Mouse (Mus musculus) liver, embryonic 14.5 days (tissue): Measurements from ENCODE around the gene Kdm2a. TPM values are rescaled to one million over a fixed set of nuclear protein-coding genes. Genes with fewer than 3 reads are reported as not detected.

Experiments
- ATAC-seq: fragments of 200-750 bp; cut with Nextera tagmentation; 2 replicates; pipeline ENCODE4 v1.8.0; 2017; ENCODE audit warnings: moderate number of reproducible peaks, mild to moderate bottlenecking, moderate library complexity; ENCODE audit not compliant: insufficient read depth
- DNase-seq, 3 experiments: peaks; one replicate each; pipeline ENCODE4 v3.0.0-alpha.2; 2012 to 2013; ENCODE audit warnings: low read depth in 3 of 3, low spot score in 3 of 3
- H3K27ac ChIP-seq: fragments of 300-500 bp; sonication (generic); 2 replicates; pipeline ENCODE4 v1.5.1; 2014; ENCODE audit warnings: moderate library complexity, mild to moderate bottlenecking, control low read depth, inconsistent platforms
- H3K27me3 ChIP-seq: fragments of 300-500 bp; sonication (generic); 2 replicates; pipeline ENCODE4 v1.6.1; 2014; ENCODE audit warnings: mild to moderate bottlenecking, low read length, moderate library complexity; ENCODE audit not compliant: control insufficient read depth, insufficient read depth
- H3K36me3 ChIP-seq: fragments of 300-500 bp; sonication (generic); replicated peaks from 2 replicates; pipeline ENCODE4 v1.6.1; 2014; ENCODE audit warnings: low read depth; ENCODE audit not compliant: control insufficient read depth, insufficient read depth
- H3K4me1 ChIP-seq, 2 experiments: fragments of 200-500 bp in 1 of 2; fragments of 300-500 bp in 1 of 2; sonication (generic) in 1 of 2; replicated peaks; 2 replicates each; pipeline ENCODE4 v1.6.1; 2012 to 2014; ENCODE audit warnings: antibody characterized with exemption in 1 of 2, inconsistent platforms in 1 of 2, low read length in 1 of 2; ENCODE audit not compliant: control insufficient read depth in 2 of 2, insufficient read depth in 2 of 2
- H3K4me2 ChIP-seq: fragments of 300-500 bp; sonication (generic); 2 replicates; pipeline ENCODE4 v1.6.1; 2014; ENCODE audit warnings: low read depth, mild to moderate bottlenecking, control low read depth, moderate library complexity
- H3K4me3 ChIP-seq, 2 experiments: fragments of 200-500 bp in 1 of 2; fragments of 300-500 bp in 1 of 2; sonication (generic) in 1 of 2; 2 replicates each; pipeline ENCODE4 v1.5.1; 2012 to 2014; ENCODE audit warnings: low read depth in 2 of 2, low read length in 2 of 2, mild to moderate bottlenecking in 2 of 2, control low read depth in 1 of 2, inconsistent platforms in 1 of 2, moderate library complexity in 1 of 2; ENCODE audit not compliant: insufficient read depth in 1 of 2
- H3K9ac ChIP-seq: fragments of 300-500 bp; sonication (generic); replicated peaks from 2 replicates; pipeline ENCODE4 v1.6.1; 2014; ENCODE audit warnings: mild to moderate bottlenecking, control low read depth, moderate library complexity
- H3K9me3 ChIP-seq: fragments of 300-500 bp; sonication (generic); 2 replicates; pipeline ENCODE4 v1.6.1; 2016; ENCODE audit warnings: low read length, mixed read lengths; ENCODE audit not compliant: control insufficient read depth
- CTCF ChIP-seq: IDR thresholded peaks from 2 replicates; pipeline ENCODE4 v1.5.1; 2016; ENCODE audit warnings: antibody characterized with exemption, low read depth, control low read depth
- EP300 ChIP-seq: IDR thresholded peaks from 2 replicates; pipeline ENCODE4 v1.6.1; 2016; ENCODE audit warnings: antibody characterized with exemption, low read depth
- WGBS: fragments of 180-500 bp; shearing (Covaris S2); extraction: QIAGEN DNeasy Blood & Tissue Kit; methylation state at CpG from one replicate; pipeline ENCODE4 v1.1.7; 2014; ENCODE audit not compliant: insufficient replicate concordance; 5-methylcytosine and 5-hydroxymethylcytosine counted together
- polyA plus RNA-seq, 2 experiments: library from polyadenylated mRNA; depleted of rRNA in 1 of 2; stranded (reverse) in 1 of 2; unstranded in 1 of 2; fragments of >200 nt; fragmentation: Nextera tagmentation in 1 of 2; extraction: Ambion mirVana in 1 of 2; gene quantifications; 2 replicates each; pipeline versions ENCODE4 v1.2.1 to v1.2.3; 2012 to 2014

Kdm2a gene
- polyA plus RNA-seq, 2 experiments, result 12.4 to 19.0 TPM

DNA sequence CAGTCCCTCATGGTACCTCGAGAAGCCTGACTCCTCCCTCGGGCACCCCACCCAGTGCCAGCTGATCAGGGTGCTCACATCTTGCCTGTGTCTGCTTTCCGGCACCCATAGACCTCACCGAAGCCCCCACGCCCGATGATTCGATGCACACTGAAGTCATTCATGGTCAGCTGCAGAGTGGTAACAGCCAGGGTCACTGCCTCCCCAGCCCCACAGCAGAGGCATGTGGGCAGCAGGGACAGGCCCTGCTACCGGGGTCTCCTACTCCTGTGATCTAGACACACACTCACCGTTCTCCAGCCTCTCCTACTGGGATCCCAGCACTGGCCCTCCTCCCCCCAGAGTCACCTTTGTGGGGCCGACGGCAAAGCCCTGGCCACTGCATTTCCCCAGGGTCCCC, 106.9 kb downstream of the Kdm2a start:
- ATAC-seq, result no peak
- DNase-seq, result no peak
- TF ChIP-seq CTCF (no peak), EP300 (no peak)
- Histone ChIP-seq H3K4me3 (no peak overlapping the region), H3K9me3 (no peaks in the 10 kb centered on the region), H3K27ac (no peak overlapping the region), H3K27me3 (no peaks in the 10 kb centered on the region), H3K9ac (no peak overlapping the region), H3K36me3 (peaks cover 29% of the 10 kb centered on the region), H3K4me2 (no peak overlapping the region), H3K4me1 (peaks cover 2 to 8% of the 10 kb centered on the region in 2 experiments; a peak in 2 of 4 replicates)
- WGBS, result 84% methylated on average over 11 of the region's 11 CpGs

DNA sequence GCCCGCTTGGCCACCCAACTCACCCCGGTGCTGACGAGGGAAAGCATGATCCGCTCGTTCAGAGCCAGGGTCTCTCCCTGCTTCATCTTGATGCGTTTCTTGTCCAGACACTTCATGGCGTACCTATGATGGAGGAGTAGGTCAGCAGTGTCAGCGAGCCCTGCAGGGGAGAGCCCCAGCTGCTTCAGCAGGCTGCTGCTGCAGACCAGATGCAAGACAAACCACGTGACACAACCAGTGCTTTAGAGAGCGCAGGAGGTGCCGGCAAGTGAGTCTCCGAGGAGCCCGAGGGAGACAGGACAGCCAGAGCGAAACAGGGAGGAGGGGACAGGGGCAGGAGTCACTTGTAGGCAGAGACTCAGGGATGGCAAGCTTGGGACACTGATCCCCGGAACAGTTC, 107.3 kb downstream of the Kdm2a start:
- no peak overlapping the region for H3K4me2 ChIP-seq
- H3K27ac ChIP-seq, result no peak overlapping the region
- ATAC-seq (no peak), DNase-seq (no peak)
- WGBS, result 86% methylated on average over 15 of the region's 15 CpGs
- peaks cover 29% of the 10 kb centered on the region for H3K36me3 ChIP-seq
- H3K4me1 ChIP-seq, result peaks cover 2 to 8% of the 10 kb centered on the region in 2 experiments; a peak in 2 of 4 replicates
- H3K4me3 ChIP-seq, result no peak overlapping the region
- no peak overlapping the region for H3K9ac ChIP-seq
- no peaks in the 10 kb centered on the region for H3K27me3 ChIP-seq
- TF ChIP-seq CTCF (no peak), EP300 (no peak)
- no peaks in the 10 kb centered on the region for H3K9me3 ChIP-seq

DNA sequence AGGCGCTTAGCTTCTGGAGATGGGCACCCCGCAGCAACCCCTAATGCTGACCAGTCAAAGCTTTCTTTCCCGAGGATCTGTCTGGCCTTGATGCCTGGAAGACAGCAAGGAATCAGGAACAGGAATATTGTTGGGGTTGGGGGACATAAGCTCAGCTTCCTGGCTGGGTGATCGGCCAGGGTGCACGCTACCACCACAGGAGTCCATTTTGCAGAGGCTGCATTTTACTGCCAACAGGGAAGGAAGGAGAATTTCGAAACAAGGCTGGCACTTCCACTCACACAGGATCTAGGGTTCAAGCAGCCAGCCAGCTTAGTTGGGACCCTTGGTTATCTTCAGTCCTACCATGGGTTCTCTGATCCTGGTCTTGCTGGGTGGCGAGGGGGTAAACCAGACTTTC, 114.4 kb downstream of the Kdm2a start:
- TF ChIP-seq EP300, result no peak
- no peak for TF ChIP-seq CTCF
- Histone ChIP-seq H3K9ac (no peak overlapping the region), H3K4me1 (peaks cover 0 to 6% of the 10 kb centered on the region in 2 experiments; a peak in 1 of 4 replicates), H3K36me3 (peaks cover 3% of the 10 kb centered on the region), H3K27me3 (no peaks in the 10 kb centered on the region), H3K27ac (no peak overlapping the region), H3K4me3 (no peak overlapping the region), H3K9me3 (no peaks in the 10 kb centered on the region), H3K4me2 (peak overlapping the region; percentile 66)
- ATAC-seq (no peak), DNase-seq (no peak)
- WGBS, result 22% methylated on average over 7 of the region's 7 CpGs

DNA sequence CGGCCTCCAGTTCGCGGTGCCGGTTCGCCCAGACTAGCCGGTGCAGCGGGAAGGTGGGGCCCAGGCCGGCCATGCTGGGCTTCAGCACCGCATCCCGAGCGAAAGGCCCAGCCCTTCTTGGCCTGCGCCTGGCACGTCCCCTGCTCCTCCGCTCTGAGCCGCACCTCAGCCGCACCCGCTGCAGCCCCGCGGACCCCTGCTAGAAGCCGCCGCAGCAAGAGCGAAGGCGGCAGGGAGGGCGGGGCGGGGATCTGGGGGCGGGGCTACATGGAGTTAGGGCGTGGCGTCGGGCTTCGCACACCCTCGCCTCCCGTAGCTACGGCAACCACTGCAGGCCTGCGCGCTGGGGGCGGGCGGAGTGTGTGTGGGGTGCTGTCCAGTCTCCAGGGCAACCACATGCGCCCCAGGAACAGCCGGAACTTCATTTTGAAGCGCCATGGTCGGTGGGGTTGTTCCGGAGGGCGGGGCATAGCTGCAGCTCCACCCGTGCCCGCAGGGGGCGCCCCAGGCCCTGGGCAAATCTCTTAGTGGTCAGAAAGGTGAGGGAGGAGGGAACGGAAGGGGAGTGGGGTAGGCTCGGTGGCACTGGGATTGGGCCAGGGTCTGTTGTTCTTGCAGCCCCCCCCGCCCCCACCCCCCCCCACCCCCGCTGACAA, 115.1 kb downstream of the Kdm2a start, which contains the start of gene Ankrd13d:
Gene Ankrd13d, minus strand, starts transcription at position 240 of the 656 bp plus-strand sequence.
- Histone ChIP-seq H3K27ac (no peak within 1 kb of the TSS), H3K9ac (peak within 1 kb of the TSS; percentile 10; the same call in 1 of the 2 replicates), H3K9me3 (no peaks in the 10 kb centered on the region), H3K27me3 (no peaks in the 10 kb centered on the region), H3K4me3 (peak within 1 kb of the TSS; percentile 45 to 48), H3K36me3 (peaks cover 3% of the 10 kb centered on the region), H3K4me2 (peak within 1 kb of the TSS; percentile 66), H3K4me1 (peaks cover 0 to 6% of the 10 kb centered on the region in 2 experiments; a peak in 1 of 4 replicates)
- no peak for TF ChIP-seq EP300
- peak; percentile 85 for TF ChIP-seq CTCF
- WGBS, result under 1% methylated on average over 46 of the region's 50 CpGs
- ATAC-seq (peak; percentile 84), DNase-seq (peak; percentile 60 to 73 (median 61))

DNA sequence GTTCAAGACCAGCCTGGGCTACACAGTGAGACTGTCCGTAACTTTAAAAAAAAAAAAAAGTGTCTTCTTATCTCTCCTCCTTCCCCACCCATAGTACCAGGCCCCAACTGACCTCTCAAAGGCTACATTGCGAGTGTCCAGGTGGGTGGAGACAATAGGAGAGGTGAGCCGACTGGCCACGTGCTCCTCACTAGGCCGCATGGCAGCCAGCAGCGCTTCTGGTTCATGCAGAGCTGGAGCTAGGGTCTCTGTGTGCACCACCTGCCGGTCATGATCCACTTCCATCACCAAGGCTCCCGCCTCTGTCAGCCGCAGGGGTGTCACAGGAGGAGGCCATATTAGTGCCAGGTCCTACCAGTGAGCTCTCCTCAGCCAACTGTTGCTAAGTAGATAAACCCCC, 117.7 kb downstream of the Kdm2a start:
- H3K27me3 ChIP-seq, result no peaks in the 10 kb centered on the region
- no peak overlapping the region for H3K9ac ChIP-seq
- 82% methylated on average over 9 of the region's 9 CpGs for WGBS
- H3K4me2 ChIP-seq, result no peak overlapping the region
- TF ChIP-seq EP300 (no peak), CTCF (no peak)
- peaks cover 0 to 6% of the 10 kb centered on the region in 2 experiments; a peak in 1 of 4 replicates for H3K4me1 ChIP-seq
- DNase-seq (no peak), ATAC-seq (no peak)
- H3K4me3 ChIP-seq, result no peak overlapping the region
- no peaks in the 10 kb centered on the region for H3K9me3 ChIP-seq
- H3K36me3 ChIP-seq, result no peaks in the 10 kb centered on the region
- H3K27ac ChIP-seq, result no peak overlapping the region
